Mouse (Mus musculus): ENCODE measurements around the gene Rad51b.

DNA sequence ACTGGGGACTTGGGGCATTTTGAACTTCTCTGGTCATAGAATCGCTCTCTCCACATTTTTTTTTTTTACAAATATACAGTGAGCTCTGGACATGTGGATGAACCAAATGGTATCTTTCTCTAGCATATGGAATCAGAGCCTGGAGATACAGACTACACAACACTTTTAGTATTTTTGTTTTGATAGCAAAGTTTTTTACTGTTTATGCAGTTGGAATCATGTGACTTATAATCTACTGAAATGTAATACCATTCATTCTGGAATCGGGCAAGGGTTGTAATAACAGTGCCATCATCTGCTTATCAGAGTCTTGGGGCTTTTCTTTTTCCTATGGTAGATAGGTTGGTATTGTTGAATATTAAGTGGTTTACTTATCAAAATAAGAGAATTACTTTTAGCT lies 67.2 kb downstream of the Rad51b start:
- no peak for TF ChIP-seq CTCF (conservative IDR thresholded peaks at IDR 0.05; ENCODE audit: low read length)
- no peak for TF ChIP-seq POU5F1 (IDR thresholded peaks at IDR 0.05; ENCODE audit: borderline replicate concordance, low read length)
- TF ChIP-seq NANOG (IDR thresholded peaks at IDR 0.05; ENCODE audit: borderline replicate concordance, low read length), result no peak

Measured in E14TG2a.4 (cell line).